Mouse (Mus musculus) heart, embryonic 12.5 days (tissue): Measurements from ENCODE around the gene Hivep3. TPM values are rescaled to one million over a fixed set of nuclear protein-coding genes. Genes with fewer than 3 reads are reported as not detected.
A peak's percentile ranks its signal among the peaks of the same experiment; 100 is the strongest.

Source experiments
- ATAC-seq: fragments of 200-750 bp; cut with Nextera tagmentation; 2 replicates; pipeline ENCODE4 v1.8.0; 2017; ENCODE audit warnings: moderate TSS enrichment, moderate library complexity; ENCODE audit not compliant: insufficient number of reproducible peaks, low FRiP score
- H3K27ac ChIP-seq: fragments of 300-500 bp; sonication (generic); 2 replicates; pipeline ENCODE4 v1.5.1; 2016; ENCODE audit warnings: mild to moderate bottlenecking, moderate library complexity; ENCODE audit not compliant: poor library complexity, severe bottlenecking
- H3K27me3 ChIP-seq: fragments of 300-500 bp; sonication (generic); replicated peaks from 2 replicates; pipeline ENCODE4 v1.6.1; 2016; ENCODE audit warnings: mild to moderate bottlenecking, moderate library complexity
- H3K36me3 ChIP-seq: fragments of 300-500 bp; sonication (generic); 2 replicates; pipeline ENCODE4 v1.6.1; 2016; ENCODE audit warnings: mild to moderate bottlenecking, moderate library complexity
- H3K4me1 ChIP-seq: fragments of 300-500 bp; sonication (generic); replicated peaks from 2 replicates; pipeline ENCODE4 v1.6.1; 2016; ENCODE audit warnings: mild to moderate bottlenecking
- H3K4me2 ChIP-seq: fragments of 300-500 bp; sonication (generic); 2 replicates; pipeline ENCODE4 v1.6.1; 2016; ENCODE audit warnings: mild to moderate bottlenecking, moderate library complexity
- H3K4me3 ChIP-seq: fragments of 300-500 bp; sonication (generic); 2 replicates; pipeline ENCODE4 v1.5.1; 2016; ENCODE audit warnings: mild to moderate bottlenecking
- H3K9ac ChIP-seq: fragments of 300-500 bp; sonication (generic); 2 replicates; pipeline ENCODE4 v1.6.1; 2016; ENCODE audit warnings: mild to moderate bottlenecking, moderate library complexity
- H3K9me3 ChIP-seq: fragments of 300-500 bp; sonication (generic); replicated peaks from 2 replicates; pipeline ENCODE4 v1.6.1; 2016; ENCODE audit warnings: mild to moderate bottlenecking, moderate library complexity
- WGBS: fragments of 180-500 bp; shearing (Covaris S2); methylation state at CpG from one replicate; pipeline ENCODE4 v1.1.7; 2016; 5-methylcytosine and 5-hydroxymethylcytosine counted together
- polyA plus RNA-seq: library from polyadenylated mRNA; unstranded; fragments of >200 nt; fragmentation: Nextera tagmentation; extraction: Ambion mirVana; gene quantifications from 2 replicates; pipeline ENCODE4 v1.2.1, GENCODE M21; 2016

Hivep3 gene
- polyA plus RNA-seq, 1 experiment from 2014 or later, result 6.1 TPM

GRCm38 (mm10) chr4:119948922-119949614, 215.5 kb downstream of the Hivep3 start:
- Histone ChIP-seq H3K4me3 (no peak overlapping the region), H3K4me1 (peaks cover 23% of the 10 kb centered on the region), H3K27me3 (no peaks in the 10 kb centered on the region), H3K9me3 (peaks cover 3% of the 10 kb centered on the region; the same call in 1 of the 2 replicates), H3K36me3 (no peaks in the 10 kb centered on the region), H3K9ac (0 out of 2 replicates have a peak overlapping the region, but pooled peaks have one; percentile 28), H3K27ac (peak overlapping the region; percentile 28; the same call in 1 of the 2 replicates), H3K4me2 (no peak overlapping the region)
- 41% methylated on average over 12 of the region's 12 CpGs for WGBS
- peak; percentile 30; the same call in 1 of the 2 replicates for ATAC-seq

GRCm38 (mm10) chr4:119950181-119950580, 216.6 kb downstream of the Hivep3 start:
- Histone ChIP-seq H3K27me3 (no peaks in the 10 kb centered on the region), H3K4me1 (peaks cover 23% of the 10 kb centered on the region), H3K36me3 (no peaks in the 10 kb centered on the region), H3K9me3 (peaks cover 3% of the 10 kb centered on the region; the same call in 1 of the 2 replicates), H3K4me3 (no peak overlapping the region), H3K9ac (no peak overlapping the region), H3K4me2 (no peak overlapping the region), H3K27ac (no peak overlapping the region)
- WGBS, result 82% methylated on average over 5 of the region's 5 CpGs
- ATAC-seq, result no peak

GRCm38 (mm10) chr4:119951081-119951480, 217.5 kb downstream of the Hivep3 start:
- Histone ChIP-seq H3K4me3 (no peak overlapping the region), H3K4me1 (peaks cover 28% of the 10 kb centered on the region), H3K9ac (no peak overlapping the region), H3K4me2 (no peak overlapping the region), H3K27ac (no peak overlapping the region), H3K27me3 (no peaks in the 10 kb centered on the region), H3K36me3 (no peaks in the 10 kb centered on the region), H3K9me3 (no peaks in the 10 kb centered on the region)
- WGBS, result 63% methylated on average over 1 of the region's 1 CpGs
- no peak for ATAC-seq

- H3K27me3 ChIP-seq, result no peaks in the 10 kb centered on the region
- H3K4me1 ChIP-seq, result peaks cover 31% of the 10 kb centered on the region
- ATAC-seq, result no peak
- H3K36me3 ChIP-seq, result no peaks in the 10 kb centered on the region
- no peak overlapping the region for H3K9ac ChIP-seq
- no peak overlapping the region for H3K4me2 ChIP-seq
- WGBS, result 87% methylated on average over 7 of the region's 7 CpGs
- H3K27ac ChIP-seq, result no peak overlapping the region
- no peaks in the 10 kb centered on the region for H3K9me3 ChIP-seq
- no peak overlapping the region for H3K4me3 ChIP-seq
These were observed 221.4 kb downstream of the Hivep3 start for GRCm38 (mm10) chr4:119955008-119955407.

- WGBS, result 90% methylated on average over 2 of the region's 2 CpGs
- H3K27me3 ChIP-seq, result no peaks in the 10 kb centered on the region
- H3K9me3 ChIP-seq, result no peaks in the 10 kb centered on the region
- no peak overlapping the region for H3K27ac ChIP-seq
- H3K9ac ChIP-seq, result no peak overlapping the region
- H3K4me1 ChIP-seq, result peaks cover 42% of the 10 kb centered on the region
- no peak overlapping the region for H3K4me2 ChIP-seq
- no peak for ATAC-seq
- H3K36me3 ChIP-seq, result no peaks in the 10 kb centered on the region
- no peak overlapping the region for H3K4me3 ChIP-seq
These were observed 224.4 kb downstream of the Hivep3 start for GRCm38 (mm10) chr4:119957970-119958369.

- Histone ChIP-seq H3K4me2 (peak overlapping the region; percentile 37), H3K9ac (peak overlapping the region; percentile 40; the same call in 1 of the 2 replicates), H3K36me3 (no peaks in the 10 kb centered on the region), H3K27me3 (no peaks in the 10 kb centered on the region), H3K4me1 (peaks cover 46% of the 10 kb centered on the region), H3K4me3 (no peak overlapping the region), H3K27ac (peak overlapping the region; percentile 86), H3K9me3 (no peaks in the 10 kb centered on the region)
- peak; percentile 65 for ATAC-seq
- 14% methylated on average over 7 of the region's 7 CpGs for WGBS
These were observed 225.7 kb downstream of the Hivep3 start for GRCm38 (mm10) chr4:119959293-119959692.

GRCm38 (mm10) chr4:119959873-119960272, 226.3 kb downstream of the Hivep3 start:
- Histone ChIP-seq H3K4me3 (no peak overlapping the region), H3K27ac (peak overlapping the region; percentile 86), H3K4me2 (peak overlapping the region; percentile 37; the same call in 1 of the 2 replicates), H3K9ac (no peak overlapping the region), H3K27me3 (no peaks in the 10 kb centered on the region), H3K9me3 (no peaks in the 10 kb centered on the region), H3K4me1 (peaks cover 46% of the 10 kb centered on the region), H3K36me3 (no peaks in the 10 kb centered on the region)
- 62% methylated on average over 1 of the region's 1 CpGs for WGBS
- no peak for ATAC-seq

GRCm38 (mm10) chr4:119960523-119960922, 226.9 kb downstream of the Hivep3 start:
- H3K4me1 ChIP-seq, result peaks cover 52% of the 10 kb centered on the region

GRCm38 (mm10) chr4:119961164-119961563, 227.6 kb downstream of the Hivep3 start:
- 70% methylated on average over 5 of the region's 5 CpGs for WGBS
- no peak overlapping the region for H3K9ac ChIP-seq
- no peaks in the 10 kb centered on the region for H3K27me3 ChIP-seq
- H3K4me3 ChIP-seq, result no peak overlapping the region
- no peak overlapping the region for H3K27ac ChIP-seq
- H3K9me3 ChIP-seq, result no peaks in the 10 kb centered on the region
- no peak overlapping the region for H3K4me2 ChIP-seq
- peaks cover 53% of the 10 kb centered on the region for H3K4me1 ChIP-seq
- H3K36me3 ChIP-seq, result no peaks in the 10 kb centered on the region
- ATAC-seq, result no peak

More at GRCm38 (mm10) chr4:119960523-119960922, 226.9 kb downstream of the Hivep3 start:
- no peak overlapping the region for H3K4me3 ChIP-seq
- no peak for ATAC-seq
- H3K9ac ChIP-seq, result no peak overlapping the region
- 81% methylated on average over 6 of the region's 6 CpGs for WGBS
- no peak overlapping the region for H3K27ac ChIP-seq
- no peaks in the 10 kb centered on the region for H3K9me3 ChIP-seq
- H3K4me2 ChIP-seq, result no peak overlapping the region
- no peaks in the 10 kb centered on the region for H3K27me3 ChIP-seq
- H3K36me3 ChIP-seq, result no peaks in the 10 kb centered on the region

GRCm38 (mm10) chr4:119962066-119962465, 228.5 kb downstream of the Hivep3 start:
- H3K27ac ChIP-seq, result no peak overlapping the region
- 71% methylated on average over 5 of the region's 5 CpGs for WGBS
- no peaks in the 10 kb centered on the region for H3K27me3 ChIP-seq
- H3K4me3 ChIP-seq, result no peak overlapping the region
- no peaks in the 10 kb centered on the region for H3K36me3 ChIP-seq
- H3K9me3 ChIP-seq, result no peaks in the 10 kb centered on the region
- ATAC-seq, result no peak
- no peak overlapping the region for H3K9ac ChIP-seq
- H3K4me2 ChIP-seq, result no peak overlapping the region
- peaks cover 55% of the 10 kb centered on the region for H3K4me1 ChIP-seq

GRCm38 (mm10) chr4:119966105-119967072, 232.8 kb downstream of the Hivep3 start:
- Histone ChIP-seq H3K9ac (no peak overlapping the region), H3K9me3 (no peaks in the 10 kb centered on the region), H3K4me3 (no peak overlapping the region), H3K4me2 (no peak overlapping the region), H3K36me3 (no peaks in the 10 kb centered on the region), H3K27me3 (peaks cover 13% of the 10 kb centered on the region; the same call in 1 of the 2 replicates), H3K4me1 (peaks cover 42% of the 10 kb centered on the region), H3K27ac (peak overlapping the region; percentile 34; the same call in 1 of the 2 replicates)
- ATAC-seq, result peak; percentile 24; the same call in 1 of the 2 replicates
- whole genome bisulfite sequencing, result 52% methylated on average over 20 of the region's 20 CpGs
